Mouse (Mus musculus) neutrophil, adult 5-6 weeks (primary cell): ENCODE data around the gene Elf3. TPM values are rescaled to one million over a fixed set of nuclear protein-coding genes. Genes with fewer than 3 reads are reported as not detected.
A peak's percentile ranks its signal among the peaks of the same experiment; 100 is the strongest.

ENCODE experiments used
- ATAC-seq: fragments of 151-379, 151-347 bp; 2 replicates; pipeline ENCODE4 v1.8.0; 2017; ENCODE audit warnings: mild to moderate bottlenecking, moderate TSS enrichment; ENCODE audit not compliant: insufficient number of reproducible peaks, poor library complexity, low FRiP score, severe bottlenecking; ENCODE audit errors: extremely low read depth
- total RNA-seq: library from RNA; stranded (forward); fragments of 200-1000 nt; gene quantifications from 2 replicates; pipeline ENCODE4 v1.2.3, GENCODE M21; 2017

The Elf3 gene
- total RNA-seq: 3.5 and 4.3 TPM in 2 replicates

GRCm38 (mm10) chr1:135258380-135259127, at the start of gene Elf3:
Gene Elf3, minus strand, starts transcription at chr1:135258568.
- ATAC-seq: no peak

- ATAC-seq: no peak
Observed at GRCm38 (mm10) chr1:135290908-135291307, 32.5 kb upstream of the Elf3 start.

- no peak for ATAC-seq
Observed at GRCm38 (mm10) chr1:135286311-135286710, 27.9 kb upstream of the Elf3 start.

- ATAC-seq: peak; percentile 32
Observed at GRCm38 (mm10) chr1:135283826-135284291, 25.5 kb upstream of the Elf3 start, which contains the start of gene Rnpep. Gene Rnpep, minus strand, starts transcription at chr1:135284084.

GRCm38 (mm10) chr1:135283287-135283825, 25.0 kb upstream of the Elf3 start:
- peak; percentile 30; the same call in 1 of the 2 replicates for ATAC-seq

- ATAC-seq: peak; percentile 76
Observed at GRCm38 (mm10) chr1:135282536-135283286, 24.3 kb upstream of the Elf3 start.

GRCm38 (mm10) chr1:135281841-135282240, 23.5 kb upstream of the Elf3 start:
- no peak for ATAC-seq

- ATAC-seq: no peak
Observed at GRCm38 (mm10) chr1:135280646-135281045, 22.3 kb upstream of the Elf3 start.

- no peak for ATAC-seq
Observed at GRCm38 (mm10) chr1:135271371-135271770, 13.0 kb upstream of the Elf3 start.

- ATAC-seq: no peak
Observed at GRCm38 (mm10) chr1:135267663-135268446, 9.5 kb upstream of the Elf3 start.

- no peak for ATAC-seq
Observed at GRCm38 (mm10) chr1:135265834-135266233, 7.5 kb upstream of the Elf3 start.

GRCm38 (mm10) chr1:135263316-135263715, 4.9 kb upstream of the Elf3 start:
- no peak for ATAC-seq

- ATAC-seq: no peak
Observed at GRCm38 (mm10) chr1:135262329-135262728, 4.0 kb upstream of the Elf3 start.

GRCm38 (mm10) chr1:135260931-135261330, 2.6 kb upstream of the Elf3 start:
- no peak for ATAC-seq

- ATAC-seq: peak; percentile 55; the same call in 1 of the 2 replicates
Observed at GRCm38 (mm10) chr1:135259128-135259436, 714 bp upstream of the Elf3 start.

- ATAC-seq: no peak
Observed at GRCm38 (mm10) chr1:135256299-135256698, 2.1 kb downstream of the Elf3 start.

GRCm38 (mm10) chr1:135252854-135253253, 5.5 kb downstream of the Elf3 start:
- no peak for ATAC-seq

- no peak for ATAC-seq
Observed at GRCm38 (mm10) chr1:135251405-135251804, 7.0 kb downstream of the Elf3 start.

- no peak for ATAC-seq
Observed at GRCm38 (mm10) chr1:135250706-135251105, 7.7 kb downstream of the Elf3 start.
